Mouse (Mus musculus): ENCODE data around the gene Amy1. TPM values are rescaled to one million over a fixed set of nuclear protein-coding genes. Genes with fewer than 3 reads are reported as not detected.
"Not testable (repeated sequence)": the region's sequence is repeated elsewhere in the genome, so short reads cannot be mapped to it uniquely, and the experiment has no call there.

Gene Amy1
- polyA plus RNA-seq, 1 experiment from 2014 or later, result 7.9 TPM

GRCm38 (mm10) chr3:113574578-113574977 is 31.9 kb downstream of the Amy1 start:
- no peak overlapping the region for H3K27ac ChIP-seq (ENCODE audit: low read length)
- no peaks in the 10 kb centered on the region for H3K4me1 ChIP-seq (ENCODE audit: control insufficient read depth, insufficient read depth, low read length)
- no peak overlapping the region for H3K4me3 ChIP-seq (replicated peaks; ENCODE audit: low read length)
- 60% methylated on average over 4 of the region's 4 CpGs for WGBS
- no peak overlapping the region for H3K4me2 ChIP-seq (ENCODE audit: low read depth, low read length)
- no peak overlapping the region for H3K9ac ChIP-seq (ENCODE audit: low read length)
- H3K27me3 ChIP-seq (ENCODE audit: control insufficient read depth, insufficient read depth, low read length), result no peaks in the 10 kb centered on the region
- no peaks in the 10 kb centered on the region for H3K36me3 ChIP-seq (ENCODE audit: control insufficient read depth, insufficient read depth, low read length)
- no peaks in the 10 kb centered on the region for H3K9me3 ChIP-seq (replicated peaks; ENCODE audit: control insufficient read depth, low read length)
- no peak for ATAC-seq (ENCODE audit: insufficient read depth, low FRiP score)

- Histone ChIP-seq H3K4me1 (ENCODE audit: control insufficient read depth, insufficient read depth, low read length) (no peaks in the 10 kb centered on the region), H3K9me3 (replicated peaks; ENCODE audit: control insufficient read depth, low read length) (no peaks in the 10 kb centered on the region), H3K4me2 (ENCODE audit: low read depth, low read length) (no peak overlapping the region), H3K4me3 (replicated peaks; ENCODE audit: low read length) (no peak overlapping the region), H3K36me3 (ENCODE audit: control insufficient read depth, insufficient read depth, low read length) (no peaks in the 10 kb centered on the region), H3K9ac (ENCODE audit: low read length) (no peak overlapping the region), H3K27me3 (ENCODE audit: control insufficient read depth, insufficient read depth, low read length) (no peaks in the 10 kb centered on the region), H3K27ac (ENCODE audit: low read length) (no peak overlapping the region)
- no peak for ATAC-seq (ENCODE audit: insufficient read depth, low FRiP score)
- WGBS, result 51% methylated on average over 2 of the region's 2 CpGs
These were observed 32.4 kb downstream of the Amy1 start for GRCm38 (mm10) chr3:113574138-113574537.

GRCm38 (mm10) chr3:113572158-113572557 is 34.3 kb downstream of the Amy1 start:
- H3K4me1 ChIP-seq (ENCODE audit: control insufficient read depth, insufficient read depth, low read length), result no peaks in the 10 kb centered on the region
- H3K9me3 ChIP-seq (replicated peaks; ENCODE audit: control insufficient read depth, low read length), result peaks cover 4% of the 10 kb centered on the region; the same call in 1 of the 2 replicates
- H3K27ac ChIP-seq (ENCODE audit: low read length), result no peak overlapping the region
- no peak overlapping the region for H3K4me3 ChIP-seq (replicated peaks; ENCODE audit: low read length)
- no peak for ATAC-seq (ENCODE audit: insufficient read depth, low FRiP score)
- no peak overlapping the region for H3K9ac ChIP-seq (ENCODE audit: low read length)
- WGBS, result 45% methylated on average over 3 of the region's 3 CpGs
- no peak overlapping the region for H3K4me2 ChIP-seq (ENCODE audit: low read depth, low read length)
- no peaks in the 10 kb centered on the region for H3K27me3 ChIP-seq (ENCODE audit: control insufficient read depth, insufficient read depth, low read length)
- no peaks in the 10 kb centered on the region for H3K36me3 ChIP-seq (ENCODE audit: control insufficient read depth, insufficient read depth, low read length)

- H3K9me3 ChIP-seq (replicated peaks; ENCODE audit: control insufficient read depth, low read length), result no peaks in the 10 kb centered on the region
- H3K4me3 ChIP-seq (replicated peaks; ENCODE audit: low read length), result no peak overlapping the region
- no peaks in the 10 kb centered on the region for H3K36me3 ChIP-seq (ENCODE audit: control insufficient read depth, insufficient read depth, low read length)
- no peak overlapping the region for H3K4me2 ChIP-seq (ENCODE audit: low read depth, low read length)
- H3K27me3 ChIP-seq (ENCODE audit: control insufficient read depth, insufficient read depth, low read length), result no peaks in the 10 kb centered on the region
- ATAC-seq (ENCODE audit: insufficient read depth, low FRiP score), result no peak
- H3K27ac ChIP-seq (ENCODE audit: low read length), result no peak overlapping the region
- no peaks in the 10 kb centered on the region for H3K4me1 ChIP-seq (ENCODE audit: control insufficient read depth, insufficient read depth, low read length)
- H3K9ac ChIP-seq (ENCODE audit: low read length), result no peak overlapping the region
These were observed 66.8 kb downstream of the Amy1 start for GRCm38 (mm10) chr3:113539692-113540091.

- H3K4me2 ChIP-seq (ENCODE audit: low read depth, low read length); H3K36me3 ChIP-seq (ENCODE audit: control insufficient read depth, insufficient read depth, low read length); H3K9me3 ChIP-seq (replicated peaks; ENCODE audit: control insufficient read depth, low read length); H3K27me3 ChIP-seq (ENCODE audit: control insufficient read depth, insufficient read depth, low read length); H3K27ac ChIP-seq (ENCODE audit: low read length); H3K4me1 ChIP-seq (ENCODE audit: control insufficient read depth, insufficient read depth, low read length); ATAC-seq (ENCODE audit: insufficient read depth, low FRiP score); H3K4me3 ChIP-seq (replicated peaks; ENCODE audit: low read length); H3K9ac ChIP-seq (ENCODE audit: low read length): not testable (repeated sequence)
- WGBS, result 70% methylated on average over 2 of the region's 3 CpGs
These were observed 74.2 kb downstream of the Amy1 start, which contains the start of gene Amy2a1 for GRCm38 (mm10) chr3:113532328-113532727. TSS of gene Amy2a1 (minus strand) at chr3:113532428.

Other genes starting within 250 kb of the Amy1 start
- gene Amy2a1, start 74.3 kb downstream of the Amy1 start, polyA plus RNA-seq (2015; fragmentation: Nextera tagmentation; extraction: Ambion mirVana), result 4,796 and 5,889 TPM in 2 replicates
- gene Rnpc3, start 23.4 kb upstream of the Amy1 start, polyA plus RNA-seq (2015; fragmentation: Nextera tagmentation; extraction: Ambion mirVana), result 28.3 and 32.8 TPM in 2 replicates

Measured in stomach, embryonic 16.5 days (tissue).